Mouse (Mus musculus) lung, postnatal 0 days (tissue): ENCODE results near the gene Bud23. TPM values are rescaled to one million over a fixed set of nuclear protein-coding genes. Genes with fewer than 3 reads are reported as not detected.

ENCODE experiments used
- ATAC-seq: fragments of 200-750 bp; cut with Nextera tagmentation; 2 replicates; pipeline ENCODE4 v1.8.0; 2017; ENCODE audit warnings: moderate library complexity
- DNase-seq: peaks from one replicate; pipeline ENCODE4 v3.0.0-alpha.2; 2016; ENCODE audit warnings: low spot score
- H3K27ac ChIP-seq: fragments of 300-500 bp; sonication (generic); 2 replicates; pipeline ENCODE4 v1.5.1; 2014; ENCODE audit warnings: antibody characterized with exemption, mild to moderate bottlenecking, low read length, mixed read lengths
- H3K27me3 ChIP-seq: fragments of 300-500 bp; sonication (generic); replicated peaks from 2 replicates; pipeline ENCODE4 v1.6.1; 2014; ENCODE audit warnings: low read length, mixed read lengths; ENCODE audit not compliant: insufficient read depth
- H3K36me3 ChIP-seq: fragments of 300-500 bp; sonication (generic); 2 replicates; pipeline ENCODE4 v1.6.1; 2014; ENCODE audit warnings: low read length, mixed read lengths; ENCODE audit not compliant: insufficient read depth
- H3K4me1 ChIP-seq: fragments of 300-500 bp; sonication (generic); 2 replicates; pipeline ENCODE4 v1.6.1; 2014; ENCODE audit warnings: antibody characterized with exemption, low read depth, low read length, mixed read lengths; ENCODE audit not compliant: insufficient read depth
- H3K4me2 ChIP-seq: fragments of 300-500 bp; sonication (generic); replicated peaks from 2 replicates; pipeline ENCODE4 v1.6.1; 2014; ENCODE audit warnings: low read depth, mild to moderate bottlenecking, low read length, moderate library complexity, mixed read lengths
- H3K4me3 ChIP-seq: fragments of 300-500 bp; sonication (generic); 2 replicates; pipeline ENCODE4 v1.5.1; 2014; ENCODE audit warnings: low read depth, low read length
- H3K9ac ChIP-seq: fragments of 300-500 bp; sonication (generic); replicated peaks from 2 replicates; pipeline ENCODE4 v1.6.1; 2014; ENCODE audit warnings: low read depth, mild to moderate bottlenecking
- H3K9me3 ChIP-seq: fragments of 300-500 bp; sonication (generic); 2 replicates; pipeline ENCODE4 v1.6.1; 2016; ENCODE audit warnings: low read length, mixed read lengths
- CTCF ChIP-seq: IDR thresholded peaks from 2 replicates; pipeline ENCODE4 v1.5.1; 2016; ENCODE audit warnings: antibody characterized with exemption, mild to moderate bottlenecking
- EP300 ChIP-seq: IDR thresholded peaks from 2 replicates; pipeline ENCODE4 v1.6.1; 2016; ENCODE audit warnings: antibody characterized with exemption, mild to moderate bottlenecking, control low read depth
- WGBS: fragments of 180-500 bp; shearing (Covaris S2); extraction: QIAGEN DNeasy Blood & Tissue Kit; methylation state at CpG from one replicate; pipeline ENCODE4 v1.1.7; 2014; 5-methylcytosine and 5-hydroxymethylcytosine counted together
- polyA plus RNA-seq: library from polyadenylated mRNA; unstranded; fragments of >200 nt; fragmentation: Nextera tagmentation; extraction: Ambion mirVana; gene quantifications from 2 replicates; pipeline ENCODE4 v1.2.1, GENCODE M21; 2015

The Bud23 gene
- polyA plus RNA-seq, 1 experiment from 2014 or later, result 52.2 TPM

- Histone ChIP-seq H3K27me3 (peaks cover 9% of the 10 kb centered on the region; the same call in 1 of the 2 replicates), H3K36me3 (no peaks in the 10 kb centered on the region), H3K4me2 (peak overlapping the region; percentile 77), H3K4me3 (peak overlapping the region; percentile 40), H3K9me3 (no peaks in the 10 kb centered on the region), H3K27ac (no peak overlapping the region), H3K4me1 (0 out of 2 replicates have a peak, but pooled peaks cover 4% of the 10 kb centered on the region), H3K9ac (no peak overlapping the region)
- 4% methylated on average over 44 of the region's 48 CpGs for WGBS
- TF ChIP-seq EP300 (no peak), CTCF (no peak)
- DNase-seq, result peak; percentile 96
- ATAC-seq, result peak; percentile 91
These were observed 42.0 kb upstream of the Bud23 start for GRCm38 (mm10) chr5:135106758-135107256.

- DNase-seq, result no peak
- H3K9me3 ChIP-seq, result no peaks in the 10 kb centered on the region
- TF ChIP-seq CTCF (peak; percentile 62), EP300 (no peak)
- H3K27me3 ChIP-seq, result peaks cover 9% of the 10 kb centered on the region; the same call in 1 of the 2 replicates
- H3K9ac ChIP-seq, result no peak overlapping the region
- WGBS, result 55% methylated on average over 11 of the region's 11 CpGs
- H3K4me2 ChIP-seq, result no peak overlapping the region
- H3K36me3 ChIP-seq, result no peaks in the 10 kb centered on the region
- 0 out of 2 replicates have a peak, but pooled peaks cover 4% of the 10 kb centered on the region for H3K4me1 ChIP-seq
- H3K27ac ChIP-seq, result no peak overlapping the region
- H3K4me3 ChIP-seq, result no peak overlapping the region
- ATAC-seq, result no peak
These were observed 39.4 kb upstream of the Bud23 start for GRCm38 (mm10) chr5:135103999-135104660.

GRCm38 (mm10) chr5:135100981-135101380 lies 36.2 kb upstream of the Bud23 start:
- no peak overlapping the region for H3K4me3 ChIP-seq
- H3K9ac ChIP-seq, result no peak overlapping the region
- TF ChIP-seq CTCF (no peak), EP300 (no peak)
- H3K4me2 ChIP-seq, result no peak overlapping the region
- no peaks in the 10 kb centered on the region for H3K36me3 ChIP-seq
- no peaks in the 10 kb centered on the region for H3K4me1 ChIP-seq
- H3K27me3 ChIP-seq, result no peaks in the 10 kb centered on the region
- no peak for DNase-seq
- no peaks in the 10 kb centered on the region for H3K9me3 ChIP-seq
- H3K27ac ChIP-seq, result no peak overlapping the region
- WGBS, result 55% methylated on average over 1 of the region's 1 CpGs
- ATAC-seq, result no peak

GRCm38 (mm10) chr5:135089653-135090052 lies 24.9 kb upstream of the Bud23 start, which contains the start of gene Mlxipl:
Gene Mlxipl, plus strand, starts transcription at chr5:135089890.
- H3K9ac ChIP-seq, result no peak within 1 kb of the TSS
- H3K9me3 ChIP-seq, result no peaks in the 10 kb centered on the region
- DNase-seq (no peak), ATAC-seq (no peak; the same call in 1 of the 2 replicates)
- H3K4me3 ChIP-seq, result no peak within 1 kb of the TSS
- WGBS, result 5% methylated on average over 34 of the region's 39 CpGs
- peaks cover 23% of the 10 kb centered on the region; the same call in 1 of the 2 replicates for H3K27me3 ChIP-seq
- TF ChIP-seq EP300, result no peak
- no peak for TF ChIP-seq CTCF
- H3K36me3 ChIP-seq, result no peaks in the 10 kb centered on the region
- H3K4me2 ChIP-seq, result no peak within 1 kb of the TSS
- no peaks in the 10 kb centered on the region for H3K4me1 ChIP-seq
- H3K27ac ChIP-seq, result no peak within 1 kb of the TSS

- H3K4me2 ChIP-seq, result no peak overlapping the region
- H3K27me3 ChIP-seq, result peaks cover 23% of the 10 kb centered on the region; the same call in 1 of the 2 replicates
- H3K4me3 ChIP-seq, result no peak overlapping the region
- no peak overlapping the region for H3K9ac ChIP-seq
- H3K36me3 ChIP-seq, result no peaks in the 10 kb centered on the region
- DNase-seq, result no peak
- no peak overlapping the region for H3K27ac ChIP-seq
- no peaks in the 10 kb centered on the region for H3K9me3 ChIP-seq
- no peaks in the 10 kb centered on the region for H3K4me1 ChIP-seq
- 49% methylated on average over 4 of the region's 4 CpGs for WGBS
- no peak for ATAC-seq
- TF ChIP-seq EP300 (no peak), CTCF (no peak)
These were observed 22.1 kb upstream of the Bud23 start for GRCm38 (mm10) chr5:135086871-135087270.

- ATAC-seq (no peak), DNase-seq (no peak)
- H3K9me3 ChIP-seq, result no peaks in the 10 kb centered on the region
- 76% methylated on average over 5 of the region's 5 CpGs for WGBS
- no peak overlapping the region for H3K4me3 ChIP-seq
- H3K27ac ChIP-seq, result no peak overlapping the region
- no peak overlapping the region for H3K4me2 ChIP-seq
- peaks cover 3% of the 10 kb centered on the region; the same call in 1 of the 2 replicates for H3K4me1 ChIP-seq
- H3K36me3 ChIP-seq, result no peaks in the 10 kb centered on the region
- no peaks in the 10 kb centered on the region for H3K27me3 ChIP-seq
- TF ChIP-seq EP300 (no peak), CTCF (no peak)
- H3K9ac ChIP-seq, result no peak overlapping the region
These were observed 15.8 kb upstream of the Bud23 start for GRCm38 (mm10) chr5:135080539-135080938.
